Mouse (Mus musculus) kidney, embryonic 15.5 days (tissue): ENCODE results near the gene Ankrd36. TPM values are rescaled to one million over a fixed set of nuclear protein-coding genes. Genes with fewer than 3 reads are reported as not detected.
A peak's percentile ranks its signal among the peaks of the same experiment; 100 is the strongest.
"Not testable (repeated sequence)": the region's sequence is repeated elsewhere in the genome, so short reads cannot be mapped to it uniquely, and the experiment has no call there.

Experiments
- ATAC-seq: fragments of 200-750 bp; cut with Nextera tagmentation; replicated peaks from 2 replicates; pipeline ENCODE4 v1.8.0; 2017; ENCODE audit warnings: moderate TSS enrichment; ENCODE audit not compliant: low FRiP score
- H3K27ac ChIP-seq: fragments of 300-500 bp; sonication (generic); 2 replicates; pipeline ENCODE4 v1.5.1; 2015; ENCODE audit warnings: mild to moderate bottlenecking, inconsistent platforms
- H3K27me3 ChIP-seq: fragments of 300-500 bp; sonication (generic); 2 replicates; pipeline ENCODE4 v1.6.1; 2015; ENCODE audit warnings: inconsistent platforms
- H3K36me3 ChIP-seq: fragments of 300-500 bp; sonication (generic); 2 replicates; pipeline ENCODE4 v1.6.1; 2015; ENCODE audit warnings: inconsistent platforms
- H3K4me1 ChIP-seq: fragments of 300-500 bp; sonication (generic); 2 replicates; pipeline ENCODE4 v1.6.1; 2015; ENCODE audit warnings: inconsistent platforms
- H3K4me2 ChIP-seq: fragments of 300-500 bp; sonication (generic); 2 replicates; pipeline ENCODE4 v1.6.1; 2015; ENCODE audit warnings: moderate library complexity, mild to moderate bottlenecking, inconsistent platforms
- H3K4me3 ChIP-seq: fragments of 300-500 bp; sonication (generic); replicated peaks from 2 replicates; pipeline ENCODE4 v1.5.1; 2015; ENCODE audit warnings: mild to moderate bottlenecking, inconsistent platforms
- H3K9ac ChIP-seq: fragments of 300-500 bp; sonication (generic); 2 replicates; pipeline ENCODE4 v1.6.1; 2015; ENCODE audit warnings: mild to moderate bottlenecking, inconsistent platforms
- H3K9me3 ChIP-seq: fragments of 300-500 bp; sonication (generic); replicated peaks from 2 replicates; pipeline ENCODE4 v1.6.1; 2016; ENCODE audit warnings: inconsistent platforms
- WGBS: fragments of 180-500 bp; shearing (Covaris S2); methylation state at CpG from one replicate; pipeline ENCODE4 v1.1.7; 2015; ENCODE audit warnings: mixed read lengths; 5-methylcytosine and 5-hydroxymethylcytosine counted together
- polyA plus RNA-seq: library from polyadenylated mRNA; unstranded; fragments of >200 nt; fragmentation: Nextera tagmentation; extraction: Ambion mirVana; gene quantifications from 2 replicates; pipeline ENCODE4 v1.2.1, GENCODE M21; 2015

The Ankrd36 gene
- polyA plus RNA-seq, 1 experiment from 2014 or later, result not detected

GRCm38 (mm10) chr11:5533108-5533507 lies 36.4 kb upstream of the Ankrd36 start:
- H3K36me3 ChIP-seq, result peaks cover 86% of the 10 kb centered on the region
- H3K4me3 ChIP-seq, result no peak overlapping the region
- peaks cover 9% of the 10 kb centered on the region for H3K4me1 ChIP-seq
- no peak overlapping the region for H3K4me2 ChIP-seq
- ATAC-seq, result peak; percentile 56
- H3K9me3 ChIP-seq, result no peaks in the 10 kb centered on the region
- no peak overlapping the region for H3K27ac ChIP-seq
- H3K9ac ChIP-seq, result no peak overlapping the region
- WGBS, result 75% methylated on average over 5 of the region's 5 CpGs
- no peaks in the 10 kb centered on the region for H3K27me3 ChIP-seq

GRCm38 (mm10) chr11:5537454-5537853 lies 32.0 kb upstream of the Ankrd36 start:
- not testable (repeated sequence) for H3K9ac ChIP-seq, H3K4me3 ChIP-seq, H3K4me2 ChIP-seq, H3K27me3 ChIP-seq, H3K27ac ChIP-seq, ATAC-seq, H3K9me3 ChIP-seq
- peaks cover 25% of the 10 kb centered on the region for H3K4me1 ChIP-seq
- peaks cover 59% of the 10 kb centered on the region for H3K36me3 ChIP-seq
- 95% methylated on average over 4 of the region's 4 CpGs for WGBS

- peak overlapping the region; percentile 76 for H3K4me2 ChIP-seq
- peak overlapping the region; percentile 86 for H3K4me3 ChIP-seq
- ATAC-seq, result no peak
- no peaks in the 10 kb centered on the region for H3K9me3 ChIP-seq
- H3K27me3 ChIP-seq, result no peaks in the 10 kb centered on the region
- H3K27ac ChIP-seq, result no peak overlapping the region
- peaks cover 27% of the 10 kb centered on the region for H3K4me1 ChIP-seq
- peak overlapping the region; percentile 82; the same call in 1 of the 2 replicates for H3K9ac ChIP-seq
- H3K36me3 ChIP-seq, result peaks cover 31% of the 10 kb centered on the region
- WGBS, result 51% methylated on average over 4 of the region's 4 CpGs
Measured at GRCm38 (mm10) chr11:5540331-5540730, 29.2 kb upstream of the Ankrd36 start.

DNA sequence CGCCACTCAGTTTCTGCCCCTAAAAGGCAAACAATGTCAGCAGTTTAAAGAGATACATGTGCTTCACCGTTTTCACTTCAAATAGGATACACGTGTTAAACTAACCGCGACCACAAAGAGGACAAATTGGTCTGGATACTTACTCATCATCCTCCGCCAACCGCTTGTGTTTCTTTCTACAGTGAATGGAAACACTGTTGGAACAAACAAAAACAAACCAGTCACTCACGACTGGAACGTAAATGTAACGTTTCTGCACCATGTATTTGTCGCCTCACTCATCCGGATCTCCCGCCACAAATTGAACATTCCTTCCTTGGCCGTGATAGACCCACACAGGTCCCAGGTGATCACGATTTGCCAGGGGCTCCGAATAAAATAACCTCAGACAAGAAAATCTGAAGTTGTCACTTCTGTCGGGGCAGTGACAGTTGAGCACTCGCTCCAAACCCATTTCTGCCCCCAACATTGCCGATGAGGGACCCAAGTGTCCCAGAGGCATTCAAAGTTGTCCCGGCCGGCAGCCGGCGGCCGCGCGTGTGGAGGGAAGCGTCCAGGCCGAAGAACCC lies 28.2 kb upstream of the Ankrd36 start:
- no peak for ATAC-seq
- H3K9me3 ChIP-seq, result no peaks in the 10 kb centered on the region
- H3K36me3 ChIP-seq, result peaks cover 28% of the 10 kb centered on the region
- H3K27me3 ChIP-seq, result no peaks in the 10 kb centered on the region
- peak overlapping the region; percentile 87 for H3K27ac ChIP-seq
- peak overlapping the region; percentile 76 for H3K4me2 ChIP-seq
- peak overlapping the region; percentile 86 for H3K4me3 ChIP-seq
- under 1% methylated on average over 28 of the region's 28 CpGs for WGBS
- peaks cover 27% of the 10 kb centered on the region for H3K4me1 ChIP-seq
- peak overlapping the region; percentile 82 for H3K9ac ChIP-seq

GRCm38 (mm10) chr11:5541799-5542481 lies 27.5 kb upstream of the Ankrd36 start, which contains the start of gene Ccdc117:
TSS of gene Ccdc117 (minus strand) at chr11:5542187.
- Histone ChIP-seq H3K9me3 (no peaks in the 10 kb centered on the region), H3K9ac (peak within 1 kb of the TSS; percentile 82), H3K36me3 (peaks cover 21% of the 10 kb centered on the region), H3K27ac (peak within 1 kb of the TSS; percentile 87), H3K4me3 (peak within 1 kb of the TSS; percentile 86), H3K4me2 (peak within 1 kb of the TSS; percentile 76), H3K4me1 (peaks cover 27% of the 10 kb centered on the region), H3K27me3 (no peaks in the 10 kb centered on the region)
- WGBS, result under 1% methylated on average over 65 of the region's 65 CpGs
- peak; percentile 98 for ATAC-seq

DNA sequence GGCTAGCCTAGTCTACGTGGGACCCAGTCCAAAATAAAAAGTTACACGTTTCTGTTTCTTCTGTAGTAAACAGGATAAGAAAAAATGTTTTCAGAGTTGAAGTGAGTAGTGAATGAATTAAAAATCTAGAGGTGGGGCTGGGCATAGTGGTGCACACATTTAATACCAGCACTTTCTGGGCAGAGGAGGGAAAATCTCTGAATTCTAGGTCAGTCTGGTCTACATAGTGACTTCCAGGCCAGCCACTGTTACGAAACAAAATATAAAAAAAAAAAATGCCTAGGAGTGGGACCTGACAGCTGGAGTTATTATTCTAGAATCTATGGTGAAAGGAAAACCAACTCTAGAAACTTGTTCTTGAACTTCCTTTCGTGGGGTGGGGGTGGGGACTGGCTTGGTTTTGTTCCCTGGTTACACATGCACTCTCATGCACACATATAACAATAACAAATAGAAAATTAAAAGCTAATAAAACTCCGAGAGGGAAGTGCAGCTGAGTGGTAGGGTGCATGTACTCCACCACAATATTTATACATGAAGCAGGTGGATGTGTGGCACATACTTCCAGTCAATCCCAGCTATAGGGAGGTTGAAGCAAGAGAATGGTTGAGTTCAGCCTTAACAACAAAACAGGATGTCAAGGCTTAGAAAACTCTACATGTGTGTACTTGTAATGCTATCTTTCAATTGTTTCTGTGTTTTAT lies 26.9 kb upstream of the Ankrd36 start:
- H3K4me1 ChIP-seq, result peaks cover 27% of the 10 kb centered on the region
- H3K27me3 ChIP-seq, result no peaks in the 10 kb centered on the region
- no peaks in the 10 kb centered on the region for H3K9me3 ChIP-seq
- no peak overlapping the region for H3K9ac ChIP-seq
- H3K27ac ChIP-seq, result 0 out of 2 replicates have a peak overlapping the region, but pooled peaks have one; percentile 87
- 52% methylated on average over 5 of the region's 5 CpGs for WGBS
- peak overlapping the region; percentile 76 for H3K4me2 ChIP-seq
- no peak; the same call in 1 of the 2 replicates for ATAC-seq
- peaks cover 21% of the 10 kb centered on the region for H3K36me3 ChIP-seq
- H3K4me3 ChIP-seq, result peak overlapping the region; percentile 86

DNA sequence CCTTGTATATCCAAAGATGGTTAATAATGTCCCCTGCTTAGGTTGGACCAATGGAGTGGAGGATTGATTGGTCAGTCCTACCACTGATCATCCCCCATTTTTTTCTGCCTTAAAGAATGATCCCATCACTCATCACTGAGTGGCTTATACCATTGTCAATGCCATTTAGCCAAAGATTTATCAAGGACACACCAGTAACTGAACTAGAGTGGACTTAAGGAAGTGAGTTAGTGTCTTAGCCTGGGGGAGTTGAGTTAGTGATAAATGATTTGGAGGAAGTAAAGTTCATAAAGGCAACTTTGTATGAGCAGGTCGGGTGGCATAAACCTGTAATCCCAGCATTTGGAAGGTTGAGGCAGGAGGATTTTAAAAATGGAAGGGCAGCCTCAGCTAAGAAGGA lies 26.2 kb upstream of the Ankrd36 start:
- no peak overlapping the region for H3K27ac ChIP-seq
- no peak overlapping the region for H3K4me2 ChIP-seq
- H3K9ac ChIP-seq, result no peak overlapping the region
- no peaks in the 10 kb centered on the region for H3K9me3 ChIP-seq
- no peaks in the 10 kb centered on the region for H3K27me3 ChIP-seq
- H3K4me1 ChIP-seq, result peaks cover 26% of the 10 kb centered on the region
- no peak for ATAC-seq
- 75% methylated on average over 1 of the region's 1 CpGs for WGBS
- peaks cover 15% of the 10 kb centered on the region for H3K36me3 ChIP-seq
- no peak overlapping the region for H3K4me3 ChIP-seq

- not testable (repeated sequence) for H3K36me3 ChIP-seq, H3K9me3 ChIP-seq, H3K4me2 ChIP-seq, H3K27ac ChIP-seq, H3K27me3 ChIP-seq, H3K4me3 ChIP-seq, ATAC-seq, H3K9ac ChIP-seq
- H3K4me1 ChIP-seq, result peaks cover 16% of the 10 kb centered on the region
- WGBS, result 87% methylated on average over 1 of the region's 1 CpGs
Measured at GRCm38 (mm10) chr11:5544709-5545108, 24.8 kb upstream of the Ankrd36 start.

DNA sequence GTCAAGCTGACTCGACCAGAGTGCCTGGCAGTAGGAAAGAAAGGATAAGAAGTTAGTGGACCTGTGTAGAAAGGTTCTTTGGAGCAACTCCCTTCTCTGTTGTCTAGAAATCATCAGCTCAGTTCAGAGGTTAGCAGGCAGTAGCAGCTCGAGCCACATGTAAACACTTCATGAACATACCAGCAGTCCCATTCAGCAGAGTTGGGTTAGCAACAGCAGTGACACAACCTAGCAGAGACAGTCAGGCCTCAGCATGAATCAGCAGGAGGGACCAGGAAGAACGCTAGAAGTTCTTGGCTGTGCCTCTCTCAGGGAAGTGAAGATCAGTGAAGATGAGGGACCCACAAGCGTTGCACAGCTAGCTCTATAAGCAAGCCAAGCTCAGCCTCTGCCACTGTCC lies 24.0 kb upstream of the Ankrd36 start:
- Histone ChIP-seq H3K9ac (no peak overlapping the region), H3K4me2 (no peak overlapping the region), H3K27me3 (no peaks in the 10 kb centered on the region), H3K4me3 (no peak overlapping the region), H3K4me1 (peaks cover 11% of the 10 kb centered on the region), H3K27ac (no peak overlapping the region), H3K36me3 (0 out of 2 replicates have a peak, but pooled peaks cover under 1% of the 10 kb centered on the region), H3K9me3 (no peaks in the 10 kb centered on the region)
- no peak for ATAC-seq
- WGBS, result 82% methylated on average over 4 of the region's 4 CpGs

DNA sequence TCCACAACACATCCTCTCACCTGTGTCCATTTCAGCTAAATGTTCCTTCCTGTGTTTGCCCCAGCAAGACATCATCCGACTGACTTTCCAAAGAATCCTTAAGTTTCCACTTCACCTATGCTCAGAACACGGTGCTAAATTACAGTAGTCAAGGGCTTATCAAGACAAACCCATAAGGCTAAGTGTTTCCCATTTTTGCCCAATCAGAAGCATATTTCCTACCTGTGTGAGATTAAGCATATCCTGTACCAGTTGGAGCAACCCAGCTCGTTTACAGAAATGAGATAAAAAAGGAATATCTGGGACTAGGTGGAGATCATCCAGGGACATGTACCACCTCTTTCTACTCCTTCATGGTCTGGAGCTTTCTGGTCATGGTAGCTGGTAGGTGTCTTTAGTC lies 22.8 kb upstream of the Ankrd36 start:
- no peak overlapping the region for H3K4me2 ChIP-seq
- H3K4me3 ChIP-seq, result no peak overlapping the region
- H3K36me3 ChIP-seq, result no peaks in the 10 kb centered on the region
- 85% methylated on average over 3 of the region's 3 CpGs for WGBS
- no peak overlapping the region for H3K9ac ChIP-seq
- H3K4me1 ChIP-seq, result peaks cover 5% of the 10 kb centered on the region; the same call in 1 of the 2 replicates
- no peaks in the 10 kb centered on the region for H3K9me3 ChIP-seq
- no peak for ATAC-seq
- no peaks in the 10 kb centered on the region for H3K27me3 ChIP-seq
- H3K27ac ChIP-seq, result no peak overlapping the region

DNA sequence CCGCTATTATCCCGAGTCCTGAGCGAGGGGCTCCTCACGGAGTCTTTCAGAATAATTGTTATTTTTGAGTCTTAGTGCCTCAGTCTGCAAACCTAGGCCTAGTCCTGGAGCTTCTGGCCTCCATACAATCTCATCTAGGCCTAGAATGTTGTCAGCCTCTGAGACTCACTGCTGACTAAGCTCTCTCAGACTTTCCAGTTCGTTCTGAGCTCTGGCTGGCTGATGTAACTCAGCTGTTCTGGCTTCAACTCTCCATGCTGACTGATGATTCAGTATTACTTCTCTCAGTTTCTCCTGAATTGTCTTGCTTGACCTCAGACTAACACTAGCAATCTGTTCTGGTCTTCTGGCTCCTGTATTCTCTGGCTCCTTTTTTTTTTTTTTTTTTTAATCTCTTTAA lies 18.1 kb upstream of the Ankrd36 start:
- no peaks in the 10 kb centered on the region for H3K36me3 ChIP-seq
- H3K27ac ChIP-seq, result no peak overlapping the region
- H3K4me2 ChIP-seq, result no peak overlapping the region
- H3K9me3 ChIP-seq, result no peaks in the 10 kb centered on the region
- WGBS, result 85% methylated on average over 5 of the region's 5 CpGs
- no peaks in the 10 kb centered on the region for H3K27me3 ChIP-seq
- no peaks in the 10 kb centered on the region for H3K4me1 ChIP-seq
- no peak overlapping the region for H3K4me3 ChIP-seq
- no peak for ATAC-seq
- H3K9ac ChIP-seq, result no peak overlapping the region

GRCm38 (mm10) chr11:5551931-5552330 lies 17.6 kb upstream of the Ankrd36 start:
- WGBS, result 65% methylated on average over 1 of the region's 1 CpGs
- no peaks in the 10 kb centered on the region for H3K9me3 ChIP-seq
- no peak for ATAC-seq

More at GRCm38 (mm10) chr11:5551931-5552330, 17.6 kb upstream of the Ankrd36 start:
- Histone ChIP-seq H3K4me2 (no peak overlapping the region), H3K36me3 (no peaks in the 10 kb centered on the region), H3K4me3 (no peak overlapping the region), H3K4me1 (no peaks in the 10 kb centered on the region), H3K27ac (no peak overlapping the region), H3K9ac (no peak overlapping the region), H3K27me3 (no peaks in the 10 kb centered on the region)
